Mouse (Mus musculus) spleen, postnatal 36 days (tissue): ENCODE results near the gene H2al1f.
"Not testable (repeated sequence)": the region's sequence is repeated elsewhere in the genome, so short reads cannot be mapped to it uniquely, and the experiment has no call there.

Experiments
- DNase-seq, 2 experiments: peaks; one replicate each; pipeline ENCODE4 v3.0.0; 2022; ENCODE audit warnings: low spot score in 2 of 2, mixed read lengths in 1 of 2

Gene H2al1f

DNA sequence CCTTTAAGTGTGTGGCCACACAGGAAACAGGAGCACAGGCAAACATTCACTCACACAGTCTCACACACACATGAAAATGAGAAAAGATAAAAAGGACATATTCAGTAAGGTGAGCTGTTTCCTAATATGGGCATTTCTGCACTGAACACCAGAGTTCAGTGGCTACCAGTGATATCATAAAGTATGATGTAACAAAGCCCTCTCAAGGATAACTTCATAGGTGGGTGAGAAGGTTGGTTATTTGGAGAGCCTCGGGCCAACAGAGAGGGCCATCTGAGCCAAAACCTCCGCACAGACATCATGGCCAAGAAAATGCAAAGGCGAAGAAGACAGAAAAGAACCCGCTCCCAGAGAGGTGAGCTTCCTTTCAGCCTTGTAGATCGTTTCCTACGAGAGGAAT, at the start of gene H2al1f:
H2al1f (plus strand) TSS at position 301 of the 400 bp plus-strand sequence.
- DNase-seq = not testable (repeated sequence)

DNA sequence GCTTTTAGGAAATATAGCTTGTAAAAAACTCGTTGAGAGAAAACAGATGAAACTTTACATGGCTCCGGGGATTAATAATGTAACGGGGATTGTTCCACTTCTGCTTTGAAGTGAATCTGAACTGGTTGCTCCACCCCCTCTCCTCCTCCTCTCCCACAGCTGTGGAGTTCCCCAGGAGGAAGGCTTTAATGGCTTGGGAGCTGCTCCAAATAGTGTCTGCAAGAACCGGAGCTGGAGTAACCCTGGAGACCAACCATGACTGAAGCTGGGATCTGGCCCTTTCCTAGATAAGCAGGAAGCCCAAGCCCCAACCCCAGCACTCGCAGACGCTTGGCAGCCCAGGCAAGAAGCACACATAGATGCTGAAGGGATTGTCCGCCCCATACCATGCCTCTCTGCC, 47.2 kb upstream of the H2al1f start:
- DNase-seq = peak in 1 of 2 experiments; percentile 1

DNA sequence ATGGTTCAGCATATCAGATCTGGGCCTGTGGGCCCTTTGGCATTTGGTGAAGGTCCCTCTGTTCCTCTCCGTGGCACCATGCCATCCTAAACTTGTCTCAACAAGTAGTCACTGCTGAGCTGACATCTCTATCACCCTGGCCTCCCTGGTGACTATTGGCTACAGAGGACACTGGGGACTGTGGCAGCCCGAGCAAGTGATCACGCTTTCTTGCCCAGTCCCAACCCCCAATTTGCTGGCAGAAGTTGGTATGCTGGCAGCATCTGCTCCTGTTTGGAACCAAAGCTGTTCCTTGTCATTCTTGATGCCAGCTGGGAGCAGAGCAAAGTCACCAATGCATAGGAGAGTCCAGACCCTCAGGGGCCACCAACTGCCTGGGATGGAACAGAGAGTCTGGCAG, 45.9 kb upstream of the H2al1f start:
- no peak for DNase-seq

DNA sequence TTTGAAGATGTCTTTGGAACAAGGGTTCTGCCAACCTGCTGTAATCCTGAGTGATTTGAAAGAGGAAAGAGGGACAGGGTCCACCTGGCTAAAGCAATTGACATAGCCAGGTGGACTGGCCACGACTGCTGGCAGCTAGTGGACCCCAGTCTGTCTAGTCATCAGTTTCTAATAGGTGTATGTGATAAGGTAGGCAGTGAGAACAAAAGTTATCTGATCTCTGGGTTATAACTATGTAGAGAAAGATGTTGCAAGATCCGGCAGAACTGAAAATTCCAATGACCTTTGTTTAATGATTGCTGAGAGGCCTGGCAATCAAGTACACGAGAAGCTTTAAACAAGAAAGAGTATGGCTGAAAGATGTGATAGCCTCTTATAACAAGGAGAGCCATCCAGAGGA, 41.8 kb upstream of the H2al1f start:
- no peak for DNase-seq

DNA sequence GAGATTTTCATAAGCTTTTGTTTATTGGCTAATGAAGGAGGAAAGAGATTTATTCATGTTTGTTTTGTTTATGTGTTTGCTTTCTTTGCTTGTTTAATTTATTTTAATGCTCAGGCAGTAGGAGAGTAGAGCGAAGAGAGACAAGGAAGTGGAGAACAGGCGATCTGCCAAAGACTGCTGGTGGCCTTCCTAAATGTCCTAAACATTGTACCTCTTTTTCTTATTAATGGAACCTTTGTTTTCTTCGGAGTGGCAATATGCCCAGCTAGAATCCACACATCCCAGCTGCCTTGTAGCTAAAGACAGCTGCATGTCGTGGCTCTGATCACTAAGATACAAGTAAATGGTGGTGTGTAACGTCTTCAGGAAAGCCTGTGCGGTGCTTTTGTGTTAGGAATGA, 37.9 kb upstream of the H2al1f start:
- DNase-seq = no peak

DNA sequence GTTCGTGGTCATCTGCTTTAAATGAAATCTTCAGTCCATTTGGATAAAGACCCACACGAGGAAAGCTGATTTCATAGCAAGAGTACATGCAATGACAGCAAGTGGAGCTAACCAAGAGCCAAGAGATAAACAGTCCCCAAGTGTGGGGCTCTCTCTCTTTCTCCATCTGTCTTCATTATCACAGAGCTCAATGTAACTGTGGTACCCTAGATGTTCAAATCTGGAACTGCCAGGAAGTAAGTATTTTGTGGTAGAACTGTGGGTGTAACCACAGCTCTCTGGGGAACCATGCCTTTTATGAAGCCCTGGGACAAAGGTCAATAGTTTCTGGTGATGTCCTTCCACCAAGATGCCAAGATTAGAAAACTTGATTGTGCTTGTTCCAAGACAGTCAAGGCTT, 34.2 kb upstream of the H2al1f start:
- no peak for DNase-seq

DNA sequence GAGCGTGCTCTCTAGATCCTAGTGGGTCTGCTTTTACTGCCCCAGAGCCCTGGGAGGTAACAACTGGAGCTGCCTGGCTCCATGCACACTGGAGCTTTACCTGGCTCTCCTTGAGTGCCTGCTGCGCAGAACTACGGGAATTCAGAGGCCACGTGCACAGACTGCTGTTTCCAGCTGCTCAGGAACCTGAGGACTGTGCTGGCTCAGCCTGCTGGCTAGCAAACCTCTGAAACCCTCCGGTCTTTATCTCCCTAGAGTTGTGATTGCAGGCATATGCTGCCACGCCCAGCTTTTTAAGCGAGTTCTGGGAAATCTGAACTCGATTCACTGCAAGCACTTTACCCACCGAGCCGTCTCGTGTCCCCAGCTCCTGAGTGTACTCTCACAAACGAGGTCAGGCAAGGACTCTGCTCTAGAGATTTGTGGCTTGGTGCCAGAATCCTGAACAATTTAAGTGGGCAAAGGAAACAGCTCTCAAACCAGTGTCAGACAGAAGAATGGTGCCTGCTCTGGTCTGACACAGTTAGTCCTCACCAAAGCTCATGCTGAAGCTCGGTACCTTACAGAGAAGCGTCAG, 26.6 kb upstream of the H2al1f start:
- no peak for DNase-seq

DNA sequence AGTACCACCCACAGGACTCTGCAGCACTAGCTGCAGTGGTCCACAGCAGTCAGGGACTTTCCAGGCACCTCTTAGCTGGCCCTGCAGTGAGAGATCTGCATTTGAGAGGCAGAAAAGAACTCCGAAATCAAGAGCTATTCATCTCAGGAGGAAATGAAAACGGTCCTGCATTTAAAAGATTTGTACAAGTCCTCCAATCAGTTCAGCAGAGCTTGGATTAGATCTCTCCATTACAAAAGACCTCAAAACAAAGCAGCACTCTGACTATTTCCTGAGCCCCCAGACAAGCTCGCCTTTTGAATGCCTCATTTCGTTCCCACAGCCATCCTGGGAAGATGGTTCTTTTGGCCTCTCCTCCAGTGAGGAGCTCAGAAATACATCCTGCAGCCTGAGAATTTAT, 25.7 kb upstream of the H2al1f start:
- DNase-seq = no peak

DNA sequence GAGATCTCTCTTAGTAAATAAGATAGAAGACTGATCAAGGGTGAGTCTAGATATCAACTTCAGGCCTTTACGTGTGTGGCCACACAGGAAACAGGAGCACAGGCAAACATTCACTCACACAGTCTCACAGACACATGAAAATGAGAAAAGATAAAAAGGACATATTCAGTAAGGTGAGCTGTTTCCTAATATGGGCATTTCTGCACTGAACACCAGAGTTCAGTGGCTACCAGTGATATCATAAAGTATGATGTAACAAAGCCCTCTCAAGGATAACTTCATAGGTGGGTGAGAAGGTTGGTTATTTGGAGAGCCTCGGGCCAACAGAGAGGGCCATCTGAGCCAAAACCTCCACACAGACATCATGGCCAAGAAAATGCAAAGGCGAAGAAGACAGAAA, 16.0 kb upstream of the H2al1f start, which contains the start of gene H2al1a:
H2al1a (plus strand) TSS at position 301 of the 400 bp plus-strand sequence.
- not testable (repeated sequence) for DNase-seq

DNA sequence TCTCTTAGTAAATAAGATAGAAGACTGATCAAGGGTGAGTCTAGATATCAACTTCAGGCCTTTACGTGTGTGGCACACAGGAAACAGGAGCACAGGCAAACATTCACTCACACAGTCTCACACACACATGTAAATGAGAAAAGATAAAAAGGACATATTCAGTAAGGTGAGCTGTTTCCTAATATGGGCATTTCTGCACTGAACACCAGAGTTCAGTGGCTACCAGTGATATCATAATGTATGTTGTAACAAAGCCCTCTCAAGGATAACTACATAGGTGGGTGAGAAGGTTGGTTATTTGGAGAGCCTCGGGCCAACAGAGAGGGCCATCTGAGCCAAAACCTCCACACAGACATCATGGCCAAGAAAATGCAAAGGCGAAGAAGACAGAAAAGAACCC, 12.8 kb upstream of the H2al1f start, which contains the start of gene H2al1b:
H2al1b (plus strand) TSS at position 301 of the 400 bp plus-strand sequence.
- not testable (repeated sequence) for DNase-seq

DNA sequence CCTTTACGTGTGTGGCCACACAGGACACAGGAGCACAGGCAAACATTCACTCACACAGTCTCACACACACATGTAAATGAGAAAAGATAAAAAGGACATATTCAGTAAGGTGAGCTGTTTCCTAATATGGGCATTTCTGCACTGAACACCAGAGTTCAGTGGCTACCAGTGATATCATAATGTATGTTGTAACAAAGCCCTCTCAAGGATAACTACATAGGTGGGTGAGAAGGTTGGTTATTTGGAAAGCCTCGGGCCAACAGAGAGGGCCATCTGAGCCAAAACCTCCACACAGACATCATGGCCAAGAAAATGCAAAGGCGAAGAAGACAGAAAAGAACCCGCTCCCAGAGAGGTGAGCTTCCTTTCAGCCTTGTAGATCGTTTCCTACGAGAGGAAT, 9.6 kb upstream of the H2al1f start, which contains the start of gene H2al1c:
H2al1c (plus strand) TSS at position 301 of the 400 bp plus-strand sequence.
- DNase-seq = not testable (repeated sequence)

DNA sequence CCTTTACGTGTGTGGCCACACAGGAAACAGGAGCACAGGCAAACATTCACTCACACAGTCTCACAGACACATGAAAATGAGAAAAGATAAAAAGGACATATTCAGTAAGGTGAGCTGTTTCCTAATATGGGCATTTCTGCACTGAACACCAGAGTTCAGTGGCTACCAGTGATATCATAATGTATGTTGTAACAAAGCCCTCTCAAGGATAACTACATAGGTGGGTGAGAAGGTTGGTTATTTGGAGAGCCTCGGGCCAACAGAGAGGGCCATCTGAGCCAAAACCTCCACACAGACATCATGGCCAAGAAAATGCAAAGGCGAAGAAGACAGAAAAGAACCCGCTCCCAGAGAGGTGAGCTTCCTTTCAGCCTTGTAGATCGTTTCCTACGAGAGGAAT, 6.4 kb upstream of the H2al1f start, which contains the start of gene H2al1d:
H2al1d (plus strand) TSS at position 301 of the 400 bp plus-strand sequence.
- not testable (repeated sequence) for DNase-seq

DNA sequence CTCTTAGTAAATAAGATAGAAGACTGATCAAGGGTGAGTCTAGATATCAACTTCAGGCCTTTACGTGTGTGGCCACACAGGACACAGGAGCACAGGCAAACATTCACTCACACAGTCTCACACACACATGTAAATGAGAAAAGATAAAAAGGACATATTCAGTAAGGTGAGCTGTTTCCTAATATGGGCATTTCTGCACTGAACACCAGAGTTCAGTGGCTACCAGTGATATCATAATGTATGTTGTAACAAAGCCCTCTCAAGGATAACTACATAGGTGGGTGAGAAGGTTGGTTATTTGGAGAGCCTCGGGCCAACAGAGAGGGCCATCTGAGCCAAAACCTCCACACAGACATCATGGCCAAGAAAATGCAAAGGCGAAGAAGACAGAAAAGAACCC, 3.3 kb upstream of the H2al1f start, which contains the start of gene H2al1e:
H2al1e (plus strand) TSS at position 301 of the 400 bp plus-strand sequence.
- DNase-seq = not testable (repeated sequence)

DNA sequence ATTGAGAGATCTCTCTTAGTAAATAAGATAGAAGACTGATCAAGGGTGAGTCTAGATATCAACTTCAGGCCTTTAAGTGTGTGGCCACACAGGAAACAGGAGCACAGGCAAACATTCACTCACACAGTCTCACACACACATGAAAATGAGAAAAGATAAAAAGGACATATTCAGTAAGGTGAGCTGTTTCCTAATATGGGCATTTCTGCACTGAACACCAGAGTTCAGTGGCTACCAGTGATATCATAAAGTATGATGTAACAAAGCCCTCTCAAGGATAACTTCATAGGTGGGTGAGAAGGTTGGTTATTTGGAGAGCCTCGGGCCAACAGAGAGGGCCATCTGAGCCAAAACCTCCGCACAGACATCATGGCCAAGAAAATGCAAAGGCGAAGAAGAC, 3.0 kb downstream of the H2al1f start, which contains the start of gene H2al1g:
H2al1g (plus strand) TSS at position 301 of the 400 bp plus-strand sequence.
- not testable (repeated sequence) for DNase-seq

DNA sequence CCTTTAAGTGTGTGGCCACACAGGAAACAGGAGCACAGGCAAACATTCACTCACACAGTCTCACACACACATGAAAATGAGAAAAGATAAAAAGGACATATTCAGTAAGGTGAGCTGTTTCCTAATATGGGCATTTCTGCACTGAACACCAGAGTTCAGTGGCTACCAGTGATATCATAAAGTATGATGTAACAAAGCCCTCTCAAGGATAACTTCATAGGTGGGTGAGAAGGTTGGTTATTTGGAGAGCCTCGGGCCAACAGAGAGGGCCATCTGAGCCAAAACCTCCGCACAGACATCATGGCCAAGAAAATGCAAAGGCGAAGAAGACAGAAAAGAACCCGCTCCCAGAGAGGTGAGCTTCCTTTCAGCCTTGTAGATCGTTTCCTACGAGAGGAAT, 6.2 kb downstream of the H2al1f start, which contains the start of gene H2al1h:
H2al1h (plus strand) TSS at position 301 of the 400 bp plus-strand sequence.
- DNase-seq = not testable (repeated sequence)

DNA sequence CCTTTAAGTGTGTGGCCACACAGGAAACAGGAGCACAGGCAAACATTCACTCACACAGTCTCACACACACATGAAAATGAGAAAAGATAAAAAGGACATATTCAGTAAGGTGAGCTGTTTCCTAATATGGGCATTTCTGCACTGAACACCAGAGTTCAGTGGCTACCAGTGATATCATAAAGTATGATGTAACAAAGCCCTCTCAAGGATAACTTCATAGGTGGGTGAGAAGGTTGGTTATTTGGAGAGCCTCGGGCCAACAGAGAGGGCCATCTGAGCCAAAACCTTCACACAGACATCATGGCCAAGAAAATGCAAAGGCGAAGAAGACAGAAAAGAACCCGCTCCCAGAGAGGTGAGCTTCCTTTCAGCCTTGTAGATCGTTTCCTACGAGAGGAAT, 9.4 kb downstream of the H2al1f start, which contains the start of gene H2al1i:
H2al1i (plus strand) TSS at position 301 of the 400 bp plus-strand sequence.
- DNase-seq = not testable (repeated sequence)

DNA sequence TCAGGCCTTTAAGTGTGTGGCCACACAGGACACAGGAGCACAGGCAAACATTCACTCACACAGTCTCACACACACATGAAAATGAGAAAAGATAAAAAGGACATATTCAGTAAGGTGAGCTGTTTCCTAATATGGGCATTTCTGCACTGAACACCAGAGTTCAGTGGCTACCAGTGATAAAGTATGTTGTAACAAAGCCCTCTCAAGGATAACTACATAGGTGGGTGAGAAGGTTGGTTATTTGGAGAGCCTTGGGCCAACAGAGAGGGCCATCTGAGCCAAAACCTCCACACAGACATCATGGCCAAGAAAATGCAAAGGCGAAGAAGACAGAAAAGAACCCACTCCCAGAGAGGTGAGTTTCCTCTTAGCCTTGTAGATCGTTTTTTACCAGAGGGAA, 12.6 kb downstream of the H2al1f start, which contains the start of gene H2al1j:
H2al1j (plus strand) TSS at position 301 of the 400 bp plus-strand sequence.
- not testable (repeated sequence) for DNase-seq

DNA sequence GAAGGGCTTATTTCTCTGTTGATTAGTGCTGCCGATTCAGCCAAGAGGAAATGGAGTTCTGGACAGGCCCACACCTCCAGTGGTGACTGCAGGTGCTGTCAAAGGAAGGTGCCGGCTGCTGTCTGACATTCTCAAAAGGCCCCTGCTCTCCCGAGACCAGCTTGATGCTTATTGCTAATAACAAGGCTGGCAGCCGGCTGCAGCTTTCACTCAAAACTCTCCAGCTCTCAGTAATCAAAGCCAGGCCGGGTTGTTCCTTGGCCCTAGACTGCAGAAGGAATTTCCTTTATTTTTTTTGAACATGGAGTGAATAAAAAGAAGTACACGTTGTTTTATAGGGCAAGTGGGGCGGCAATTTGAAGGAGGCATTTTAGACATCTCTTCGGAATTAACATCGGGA, 30.8 kb downstream of the H2al1f start:
- DNase-seq = no peak

DNA sequence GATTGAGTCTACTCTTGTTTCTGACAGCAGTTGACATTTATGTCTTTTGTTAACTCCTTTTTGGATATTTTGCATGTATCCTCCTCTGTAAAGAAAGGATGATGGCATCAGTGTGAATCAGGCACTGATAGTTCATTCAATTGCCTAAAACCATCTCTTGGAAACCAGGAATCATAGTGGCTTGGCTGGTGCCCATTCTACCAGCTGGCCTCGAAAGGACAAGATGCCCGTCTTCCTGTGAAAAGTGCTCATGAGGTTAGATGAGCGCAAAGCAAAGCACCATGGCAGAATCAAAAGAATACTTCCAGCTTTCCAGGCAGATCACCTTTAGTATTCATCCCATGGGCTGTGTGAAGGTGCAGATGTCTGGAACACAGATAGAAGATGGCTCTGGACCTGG, 31.8 kb downstream of the H2al1f start:
- DNase-seq = no peak

DNA sequence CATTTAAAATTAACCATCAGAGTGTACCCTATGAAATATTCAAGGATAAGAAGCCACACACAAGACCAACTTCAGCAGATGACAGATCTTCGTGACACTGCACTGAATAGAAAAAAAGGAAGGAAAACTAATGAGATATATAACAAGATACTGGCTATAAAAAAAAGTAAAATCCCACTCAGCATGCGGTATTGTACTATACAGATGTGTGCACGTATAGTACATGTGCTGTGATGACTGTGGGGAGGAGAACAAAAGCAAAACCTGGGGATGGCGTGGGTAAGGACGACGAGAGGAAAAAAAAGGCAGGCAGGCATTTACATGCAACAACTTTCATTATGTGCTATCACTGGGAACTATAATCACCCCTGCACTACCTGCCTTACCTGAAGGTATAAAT, 45.9 kb downstream of the H2al1f start:
- DNase-seq = no peak

DNA sequence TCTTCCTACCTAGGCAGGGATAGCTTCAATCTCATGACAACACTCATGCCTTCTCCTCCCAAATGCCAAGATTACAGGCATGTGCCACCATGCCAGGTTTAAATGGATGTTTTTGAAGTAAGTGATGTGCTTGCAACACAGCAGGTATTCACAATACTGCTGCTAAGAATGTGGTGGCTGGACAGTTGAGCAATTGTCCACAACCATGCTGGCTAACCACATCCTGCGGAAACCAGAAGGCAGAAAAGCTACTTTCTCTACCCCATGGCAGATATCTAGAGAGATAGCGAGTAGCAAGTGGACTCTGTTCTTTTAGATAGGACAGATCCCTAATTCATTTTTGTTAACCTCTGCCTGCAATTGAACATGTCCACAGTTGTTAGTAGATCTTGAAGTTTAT, 46.3 kb downstream of the H2al1f start:
- peak in 1 of 2 experiments; percentile 0 for DNase-seq

DNA sequence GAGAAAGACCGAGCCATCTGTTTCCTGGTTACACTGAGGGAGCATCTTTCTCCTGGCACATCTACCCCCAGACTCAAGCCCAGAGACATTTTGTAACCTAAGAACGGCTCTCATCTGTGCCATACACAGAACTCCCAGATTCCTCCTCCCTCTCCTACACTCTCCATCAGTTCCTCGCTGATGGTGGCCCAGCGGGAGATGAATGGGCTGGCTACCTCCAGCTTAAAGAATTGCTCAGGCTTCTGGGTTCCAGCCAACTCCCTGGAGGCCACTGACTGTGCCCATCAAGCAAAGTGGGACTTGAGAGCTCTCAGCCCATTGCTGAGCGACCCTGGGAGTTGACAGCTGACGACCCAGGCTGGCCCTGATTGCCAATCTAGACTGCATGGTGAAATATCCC, 48.9 kb downstream of the H2al1f start:
- DNase-seq = no peak
